Mouse (Mus musculus) fibroblast of lung, adult 2 months (primary cell): ENCODE measurements around the gene Fosb.

Experiments used
- DNase-seq: peaks from one replicate; pipeline ENCODE4 v3.0.0-alpha.2; 2011; ENCODE audit warnings: low read depth

Gene Fosb

GRCm38 (mm10) chr7:19331910-19332309 is 22.1 kb upstream of the Fosb start:
- DNase-seq: no peak

- no peak for DNase-seq
Measured at GRCm38 (mm10) chr7:19328425-19328824, 18.6 kb upstream of the Fosb start.

- no peak for DNase-seq
Measured at GRCm38 (mm10) chr7:19327782-19328181, 17.9 kb upstream of the Fosb start.

GRCm38 (mm10) chr7:19327128-19327527 is 17.3 kb upstream of the Fosb start:
- no peak for DNase-seq

- no peak for DNase-seq
Measured at GRCm38 (mm10) chr7:19326359-19326758, 16.5 kb upstream of the Fosb start.

- no peak for DNase-seq
Measured at GRCm38 (mm10) chr7:19325262-19326199, 15.7 kb upstream of the Fosb start.

- DNase-seq: no peak
Measured at GRCm38 (mm10) chr7:19324221-19324620, 14.4 kb upstream of the Fosb start.

- DNase-seq: no peak
Measured at GRCm38 (mm10) chr7:19322489-19322888, 12.6 kb upstream of the Fosb start.

- no peak for DNase-seq
Measured at GRCm38 (mm10) chr7:19321464-19321863, 11.6 kb upstream of the Fosb start.

GRCm38 (mm10) chr7:19320637-19321036 is 10.8 kb upstream of the Fosb start:
- DNase-seq: no peak

GRCm38 (mm10) chr7:19319906-19320305 is 10.1 kb upstream of the Fosb start:
- peak; percentile 90 for DNase-seq

- no peak for DNase-seq
Measured at GRCm38 (mm10) chr7:19319458-19319857, 9.6 kb upstream of the Fosb start.

- DNase-seq: no peak
Measured at GRCm38 (mm10) chr7:19318676-19319075, 8.8 kb upstream of the Fosb start.

GRCm38 (mm10) chr7:19318201-19318600 is 8.3 kb upstream of the Fosb start:
- DNase-seq: no peak

- DNase-seq: no peak
Measured at GRCm38 (mm10) chr7:19316451-19317161, 6.8 kb upstream of the Fosb start.

GRCm38 (mm10) chr7:19314033-19314432 is 4.2 kb upstream of the Fosb start:
- no peak for DNase-seq

GRCm38 (mm10) chr7:19311991-19312390 is 2.1 kb upstream of the Fosb start:
- no peak for DNase-seq

- DNase-seq: no peak
Measured at GRCm38 (mm10) chr7:19309278-19309883, 470 bp downstream of the Fosb start.

- peak; percentile 90 for DNase-seq
Measured at GRCm38 (mm10) chr7:19308454-19309277, 1.2 kb downstream of the Fosb start.

GRCm38 (mm10) chr7:19307739-19308453 is 2.0 kb downstream of the Fosb start:
- DNase-seq: peak; percentile 60
